Mouse (Mus musculus) cortical plate, adult 2 months (tissue): Measurements from ENCODE around the gene Neurl2.

ENCODE experiments used
- CTCF ChIP-seq: fragments of 200-500 bp; IDR thresholded peaks from 2 replicates; pipeline ENCODE4 v1.5.1; 2011; ENCODE audit warnings: mild to moderate bottlenecking, control low read depth, low read length; ENCODE audit not compliant: insufficient read depth; ENCODE audit errors: extremely low read depth
- POLR2A ChIP-seq: fragments of 200-500 bp; IDR thresholded peaks from 2 replicates; pipeline ENCODE4 v1.6.1; 2011; ENCODE audit warnings: mild to moderate bottlenecking, low read length, control low read depth; ENCODE audit not compliant: insufficient read depth; ENCODE audit errors: extremely low read depth

GRCm38 (mm10) chr2:164859640-164860432 lies 26.6 kb upstream of the Neurl2 start:
- TF ChIP-seq POLR2A (no peak), CTCF (no peak)
